Mouse (Mus musculus) stomach, postnatal 0 days (tissue): ENCODE data around the gene Ldlrad1. TPM values are rescaled to one million over a fixed set of nuclear protein-coding genes. Genes with fewer than 3 reads are reported as not detected.

Experiments used
- ATAC-seq: fragments of 200-750 bp; cut with Nextera tagmentation; 2 replicates; pipeline ENCODE4 v1.8.0; 2017; ENCODE audit not compliant: low FRiP score, low TSS enrichment
- DNase-seq: peaks from one replicate; pipeline ENCODE4 v3.0.0-alpha.2; 2016; ENCODE audit warnings: low spot score
- H3K27ac ChIP-seq: fragments of 300-500 bp; sonication (generic); replicated peaks from 2 replicates; pipeline ENCODE4 v1.5.1; 2014; ENCODE audit warnings: mild to moderate bottlenecking, control low read depth
- H3K27me3 ChIP-seq: fragments of 300-500 bp; sonication (generic); 2 replicates; pipeline ENCODE4 v1.6.1; 2014; ENCODE audit warnings: low read length; ENCODE audit not compliant: control insufficient read depth, insufficient read depth
- H3K36me3 ChIP-seq: fragments of 300-500 bp; sonication (generic); 2 replicates; pipeline ENCODE4 v1.6.1; 2014; ENCODE audit warnings: low read length, mixed read lengths; ENCODE audit not compliant: control insufficient read depth, insufficient read depth
- H3K4me1 ChIP-seq: fragments of 300-500 bp; sonication (generic); replicated peaks from 2 replicates; pipeline ENCODE4 v1.6.1; 2014; ENCODE audit warnings: antibody characterized with exemption; ENCODE audit not compliant: control insufficient read depth, insufficient read depth
- H3K4me2 ChIP-seq: fragments of 300-500 bp; sonication (generic); replicated peaks from 2 replicates; pipeline ENCODE4 v1.6.1; 2014; ENCODE audit warnings: low read depth, mild to moderate bottlenecking, control low read depth, moderate library complexity
- H3K4me3 ChIP-seq: fragments of 300-500 bp; sonication (generic); 2 replicates; pipeline ENCODE4 v1.5.1; 2014; ENCODE audit warnings: low read depth, low read length, control low read depth
- H3K9ac ChIP-seq: fragments of 300-500 bp; sonication (generic); 2 replicates; pipeline ENCODE4 v1.6.1; 2014; ENCODE audit warnings: mild to moderate bottlenecking, low read length, control low read depth, mixed read lengths
- H3K9me3 ChIP-seq: fragments of 300-500 bp; sonication (generic); 2 replicates; pipeline ENCODE4 v1.6.1; 2016; ENCODE audit warnings: low read length; ENCODE audit not compliant: control insufficient read depth
- CTCF ChIP-seq: IDR thresholded peaks from 2 replicates; pipeline ENCODE4 v1.5.1; 2016; ENCODE audit warnings: antibody characterized with exemption, low read depth, mild to moderate bottlenecking, moderate library complexity
- EP300 ChIP-seq: optimal IDR thresholded peaks from 2 replicates; pipeline ENCODE3; 2016; ENCODE audit warnings: antibody characterized with exemption
- WGBS: fragments of 180-500 bp; shearing (Covaris S2); extraction: QIAGEN DNeasy Blood & Tissue Kit; methylation state at CpG from one replicate; pipeline ENCODE4 v1.1.7; 2014; 5-methylcytosine and 5-hydroxymethylcytosine counted together
- polyA plus RNA-seq: library from polyadenylated mRNA; unstranded; fragments of >200 nt; fragmentation: Nextera tagmentation; extraction: Ambion mirVana; gene quantifications from 2 replicates; pipeline ENCODE4 v1.2.1, GENCODE M21; 2015

The Ldlrad1 gene
- polyA plus RNA-seq, 1 experiment from 2014 or later: 0.08 TPM

- no peaks in the 10 kb centered on the region for H3K27me3 ChIP-seq
- H3K9ac ChIP-seq: no peak overlapping the region
- H3K36me3 ChIP-seq: peaks cover 10% of the 10 kb centered on the region; the same call in 1 of the 2 replicates
- no peaks in the 10 kb centered on the region for H3K4me1 ChIP-seq
- no peaks in the 10 kb centered on the region for H3K9me3 ChIP-seq
- H3K27ac ChIP-seq: no peak overlapping the region
- DNase-seq (no peak), ATAC-seq (no peak)
- H3K4me3 ChIP-seq: no peak overlapping the region
- 45% methylated on average over 3 of the region's 3 CpGs for WGBS
- TF ChIP-seq CTCF (no peak), EP300 (no peak)
- H3K4me2 ChIP-seq: no peak overlapping the region
Observed at GRCm38 (mm10) chr4:107232219-107232618, 23.2 kb downstream of the Ldlrad1 start.

DNA sequence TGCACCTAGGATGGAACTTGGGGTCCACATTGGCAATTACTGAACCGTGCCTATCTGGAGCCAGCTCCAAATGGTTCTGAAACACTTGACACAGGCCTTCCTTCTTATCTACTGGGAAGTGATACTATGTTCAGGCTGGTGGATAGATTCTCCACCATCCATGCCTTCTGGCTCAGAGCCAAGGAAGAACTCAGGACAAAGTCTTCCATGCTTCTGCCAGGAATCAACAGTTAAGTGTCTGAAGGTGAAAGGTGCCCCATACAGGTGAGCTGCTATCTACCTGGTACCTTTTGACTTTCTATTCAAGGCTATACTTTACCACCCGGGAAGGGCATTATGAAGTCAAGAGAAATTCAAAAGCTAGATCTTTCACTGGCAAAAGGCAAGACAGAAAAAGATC, 29.3 kb downstream of the Ldlrad1 start:
- peaks cover 23% of the 10 kb centered on the region for H3K36me3 ChIP-seq
- no peak overlapping the region for H3K9ac ChIP-seq
- DNase-seq (no peak), ATAC-seq (no peak)
- H3K27me3 ChIP-seq: no peaks in the 10 kb centered on the region
- 90% methylated on average over 2 of the region's 2 CpGs for WGBS
- TF ChIP-seq EP300 (no peak), CTCF (no peak)
- no peak overlapping the region for H3K4me2 ChIP-seq
- H3K4me1 ChIP-seq: no peaks in the 10 kb centered on the region
- no peak overlapping the region for H3K4me3 ChIP-seq
- no peak overlapping the region for H3K27ac ChIP-seq
- no peaks in the 10 kb centered on the region for H3K9me3 ChIP-seq

GRCm38 (mm10) chr4:107240196-107240595, 31.2 kb downstream of the Ldlrad1 start:
- DNase-seq (no peak), ATAC-seq (no peak)
- WGBS: 95% methylated on average over 6 of the region's 6 CpGs
- Histone ChIP-seq H3K4me3 (no peak overlapping the region), H3K36me3 (peaks cover 16% of the 10 kb centered on the region), H3K27me3 (no peaks in the 10 kb centered on the region), H3K9ac (no peak overlapping the region), H3K4me1 (no peaks in the 10 kb centered on the region), H3K27ac (no peak overlapping the region), H3K4me2 (no peak overlapping the region), H3K9me3 (no peaks in the 10 kb centered on the region)
- TF ChIP-seq EP300 (no peak), CTCF (no peak)

DNA sequence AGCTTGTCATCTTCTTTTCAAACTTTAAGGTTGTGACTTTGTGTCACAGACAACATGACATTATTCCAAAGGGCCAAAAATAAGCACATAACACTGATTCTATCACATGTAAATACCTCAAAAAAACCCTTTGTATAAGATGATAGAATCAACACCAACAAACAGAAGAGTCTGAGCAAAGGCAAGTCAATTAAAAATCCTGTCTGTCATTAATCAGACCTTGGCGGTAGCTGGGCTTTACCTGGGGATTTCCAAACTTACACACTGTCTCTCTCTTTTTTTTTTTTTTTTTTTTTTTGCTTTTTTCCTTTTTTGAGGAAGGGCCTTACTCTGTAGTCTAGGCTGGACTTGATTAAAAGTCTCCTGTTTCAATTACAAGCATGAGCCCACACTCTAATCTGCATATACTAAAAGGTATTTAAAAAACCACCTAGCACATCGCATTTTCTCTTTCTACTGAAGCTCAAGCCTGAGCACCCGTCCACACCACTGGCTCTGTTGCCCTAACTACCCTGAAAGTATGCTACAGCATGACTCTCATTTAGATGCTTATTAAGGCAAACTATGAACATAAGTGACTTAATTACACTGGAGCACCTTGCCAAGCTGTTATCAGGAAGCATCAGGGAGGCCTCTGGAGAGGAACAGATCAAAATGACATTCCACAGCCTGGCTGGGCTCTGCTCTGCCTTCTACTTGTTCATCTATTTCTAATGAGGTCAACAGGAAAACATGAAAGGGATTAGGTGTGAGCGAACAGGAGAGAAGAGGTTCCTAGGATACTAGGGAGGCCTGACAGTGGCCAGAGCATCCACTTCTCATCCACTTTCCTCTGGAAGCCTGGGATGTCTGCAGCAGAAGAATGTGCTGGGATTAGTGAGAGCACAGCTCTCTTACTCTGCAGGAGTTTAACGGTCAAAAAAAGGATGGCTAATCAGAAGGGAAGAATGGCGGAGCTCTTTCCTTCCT, 34.7 kb downstream of the Ldlrad1 start:
- H3K36me3 ChIP-seq: peaks cover 10% of the 10 kb centered on the region
- DNase-seq: no peak
- no peak overlapping the region for H3K4me3 ChIP-seq
- H3K27me3 ChIP-seq: no peaks in the 10 kb centered on the region
- no peak overlapping the region for H3K9ac ChIP-seq
- no peaks in the 10 kb centered on the region for H3K4me1 ChIP-seq
- no peak overlapping the region for H3K4me2 ChIP-seq
- no peaks in the 10 kb centered on the region for H3K9me3 ChIP-seq
- no peak for TF ChIP-seq EP300
- TF ChIP-seq CTCF: no peak
- 68% methylated on average over 6 of the region's 6 CpGs for WGBS
- no peak for ATAC-seq
- no peak overlapping the region for H3K27ac ChIP-seq

DNA sequence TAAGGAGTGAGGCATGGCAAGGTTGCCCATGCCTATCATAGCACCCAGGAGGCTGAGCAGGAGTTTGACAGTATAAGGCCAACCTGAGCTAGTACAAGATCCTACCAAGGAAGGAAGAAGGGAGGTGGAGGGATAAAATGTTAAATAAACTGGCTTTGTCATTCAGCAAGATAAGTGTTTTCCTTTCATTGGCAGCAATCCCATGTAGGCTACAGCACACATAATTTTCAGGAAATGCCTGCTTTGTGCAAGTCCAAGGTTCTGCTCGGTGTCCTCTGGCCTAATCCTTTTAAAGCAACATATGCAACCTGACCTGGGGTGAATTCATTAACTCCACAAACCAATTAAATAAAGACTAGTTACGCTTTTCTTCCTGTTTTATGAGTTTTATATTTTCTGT, 36.4 kb downstream of the Ldlrad1 start:
- no peak for DNase-seq
- 34% methylated on average over 2 of the region's 2 CpGs for WGBS
- H3K9me3 ChIP-seq: no peaks in the 10 kb centered on the region
- no peak for TF ChIP-seq CTCF
- no peak for TF ChIP-seq EP300
- no peaks in the 10 kb centered on the region for H3K27me3 ChIP-seq
- H3K4me3 ChIP-seq: no peak overlapping the region
- 0 out of 2 replicates have a peak, but pooled peaks cover 2% of the 10 kb centered on the region for H3K36me3 ChIP-seq
- H3K4me2 ChIP-seq: no peak overlapping the region
- H3K9ac ChIP-seq: no peak overlapping the region
- 0 out of 2 replicates have a peak, but pooled peaks cover 2% of the 10 kb centered on the region for H3K4me1 ChIP-seq
- H3K27ac ChIP-seq: peak overlapping the region; percentile 8; the same call in 1 of the 2 replicates
- peak; percentile 68; the same call in 1 of the 2 replicates for ATAC-seq

- DNase-seq: no peak
- Histone ChIP-seq H3K4me1 (0 out of 2 replicates have a peak, but pooled peaks cover 2% of the 10 kb centered on the region), H3K9ac (no peak overlapping the region), H3K9me3 (no peaks in the 10 kb centered on the region), H3K27me3 (no peaks in the 10 kb centered on the region), H3K27ac (no peak overlapping the region), H3K4me3 (no peak overlapping the region), H3K36me3 (0 out of 2 replicates have a peak, but pooled peaks cover 2% of the 10 kb centered on the region), H3K4me2 (no peak overlapping the region)
- ATAC-seq: no peak
- TF ChIP-seq EP300: no peak
- TF ChIP-seq CTCF: no peak
- WGBS: 58% methylated on average over 1 of the region's 1 CpGs
Observed at GRCm38 (mm10) chr4:107246040-107246439, 37.1 kb downstream of the Ldlrad1 start.
